Mouse (Mus musculus) ES-E14 (cell line): ENCODE data around the gene Rpap1. TPM values are rescaled to one million over a fixed set of nuclear protein-coding genes. Genes with fewer than 3 reads are reported as not detected.

Experiments used
- DNase-seq: peaks from one replicate; pipeline ENCODE4 v3.0.0-alpha.2; 2013; ENCODE audit warnings: low read depth, low spot score
- H3K27ac ChIP-seq: 2 replicates; pipeline ENCODE4 v1.5.1; 2012; ENCODE audit warnings: low read depth, mild to moderate bottlenecking, low read length, moderate library complexity, mixed read lengths; ENCODE audit not compliant: poor library complexity, insufficient read depth, severe bottlenecking
- H3K36me3 ChIP-seq: 2 replicates; pipeline ENCODE4 v1.6.1; 2012; ENCODE audit warnings: mild to moderate bottlenecking, low read length, moderate library complexity, mixed read lengths; ENCODE audit not compliant: control insufficient read depth, poor library complexity, insufficient read depth, severe bottlenecking
- H3K4me1 ChIP-seq, 2 experiments: fragments of 150-350 bp in 1 of 2; sonication (generic) in 1 of 2; 2 replicates each; pipeline ENCODE4 v1.6.1; 2012; ENCODE audit warnings: low read length in 2 of 2, mild to moderate bottlenecking in 1 of 2, mixed read lengths in 1 of 2; ENCODE audit not compliant: control insufficient read depth in 2 of 2, insufficient read depth in 2 of 2, poor library complexity in 1 of 2
- H3K4me3 ChIP-seq, 2 experiments: fragments of 150-350 bp in 1 of 2; sonication (generic) in 1 of 2; 2 replicates each; pipeline ENCODE4 v1.5.1; 2012; ENCODE audit warnings: low read length in 2 of 2, low read depth in 1 of 2, mild to moderate bottlenecking in 1 of 2, mixed read lengths in 1 of 2; ENCODE audit not compliant: insufficient read depth in 1 of 2, poor library complexity in 1 of 2, severe bottlenecking in 1 of 2
- H3K9ac ChIP-seq: 2 replicates; pipeline ENCODE4 v1.6.1; 2012; ENCODE audit warnings: low read depth, mild to moderate bottlenecking, low read length, mixed read lengths; ENCODE audit not compliant: poor library complexity, insufficient read depth, severe bottlenecking
- H3K9me3 ChIP-seq: fragments of 150-350 bp; sonication (generic); 2 replicates; pipeline ENCODE4 v1.6.1; 2012; ENCODE audit warnings: low read depth, mild to moderate bottlenecking, low read length; ENCODE audit not compliant: control insufficient read depth, insufficient read depth
- CHD2 ChIP-seq: IDR thresholded peaks from 2 replicates; pipeline ENCODE4 v1.6.1; 2014; ENCODE audit warnings: mild to moderate bottlenecking, low read depth, low read length, inconsistent platforms
- HCFC1 ChIP-seq: IDR thresholded peaks from 2 replicates; pipeline ENCODE4 v1.6.1; 2012; ENCODE audit warnings: low read length, inconsistent platforms, borderline replicate concordance; ENCODE audit not compliant: insufficient read depth
- MAFK ChIP-seq: IDR thresholded peaks from 2 replicates; pipeline ENCODE4 v1.6.1; 2014; ENCODE audit warnings: mild to moderate bottlenecking, low read depth, low read length, inconsistent platforms; ENCODE audit not compliant: insufficient read depth
- ZC3H11A ChIP-seq: IDR thresholded peaks from 2 replicates; pipeline ENCODE4 v1.6.1; 2012; ENCODE audit warnings: low read depth, mild to moderate bottlenecking, inconsistent platforms, low read length, borderline replicate concordance
- ZNF384 ChIP-seq: IDR thresholded peaks from 2 replicates; pipeline ENCODE4 v1.6.1; 2012; ENCODE audit warnings: low read depth, low read length, inconsistent platforms
- in situ Hi-C, 2 experiments: fragments of 600-800 bp; cut with MboI; formaldehyde crosslinking; loops; one replicate each; pipeline ENCODE4 v1.15.1; 2025; ENCODE audit warnings: low sequenced_read_pairs in 2 of 2, inconsistent platforms in 1 of 2; ENCODE audit not compliant: unreplicated experiment in 2 of 2
- total RNA-seq: library from RNA; depleted of rRNA; stranded (reverse); fragments of 300-350 nt; gene quantifications from 2 replicates; pipeline ENCODE4 v1.2.3, GENCODE M21; 2012

The Rpap1 gene
- total RNA-seq, 1 experiment = 46.6 TPM

GRCm38 (mm10) chr2:119818668-119819272, 31.4 kb upstream of the Rpap1 start:
- Histone ChIP-seq H3K4me3 (no peak overlapping the region), H3K36me3 (peaks cover 15% of the 10 kb centered on the region), H3K9me3 (no peaks in the 10 kb centered on the region), H3K4me1 (peaks cover 5 to 13% of the 10 kb centered on the region in 2 experiments; a peak in 3 of 4 replicates), H3K9ac (no peak overlapping the region; the same call in 1 of the 2 replicates), H3K27ac (no peak overlapping the region)
- DNase-seq = no peak
- in situ Hi-C loops = no loop called here
- TF ChIP-seq ZNF384 = no peak
- no peak for TF ChIP-seq CHD2
- no peak for TF ChIP-seq HCFC1
- TF ChIP-seq MAFK = no peak
- TF ChIP-seq ZC3H11A = no peak

GRCm38 (mm10) chr2:119817047-119817446, 29.7 kb upstream of the Rpap1 start:
- DNase-seq = no peak
- in situ Hi-C loops = no loop called here
- peaks cover 5 to 13% of the 10 kb centered on the region in 2 experiments; a peak in 3 of 4 replicates for H3K4me1 ChIP-seq
- H3K9ac ChIP-seq = no peak overlapping the region
- H3K9me3 ChIP-seq = no peaks in the 10 kb centered on the region
- H3K27ac ChIP-seq = no peak overlapping the region
- H3K4me3 ChIP-seq = no peak overlapping the region
- no peak for TF ChIP-seq ZC3H11A
- TF ChIP-seq ZNF384 = no peak
- no peak for TF ChIP-seq HCFC1
- no peak for TF ChIP-seq MAFK
- TF ChIP-seq CHD2 = no peak
- peaks cover 29% of the 10 kb centered on the region for H3K36me3 ChIP-seq

- TF ChIP-seq ZNF384 (no peak), MAFK (no peak), CHD2 (no peak), ZC3H11A (no peak), HCFC1 (no peak)
- H3K4me1 ChIP-seq = peaks cover 5 to 13% of the 10 kb centered on the region in 2 experiments; a peak in 3 of 4 replicates
Measured at GRCm38 (mm10) chr2:119816611-119817010, 29.3 kb upstream of the Rpap1 start.

GRCm38 (mm10) chr2:119814376-119814933, 27.1 kb upstream of the Rpap1 start:
- TF ChIP-seq CHD2 (no peak), ZNF384 (no peak), MAFK (no peak), ZC3H11A (no peak), HCFC1 (no peak)
- peaks cover 5 to 16% of the 10 kb centered on the region in 2 experiments; a peak in 3 of 4 replicates for H3K4me1 ChIP-seq
- in situ Hi-C loops = no loop called here
- no peak overlapping the region for H3K4me3 ChIP-seq
- H3K27ac ChIP-seq = no peak overlapping the region; the same call in 1 of the 2 replicates
- peaks cover 53% of the 10 kb centered on the region for H3K36me3 ChIP-seq
- no peak for DNase-seq
- H3K9ac ChIP-seq = no peak overlapping the region
- no peaks in the 10 kb centered on the region for H3K9me3 ChIP-seq

More at GRCm38 (mm10) chr2:119816611-119817010, 29.3 kb upstream of the Rpap1 start:
- no peak overlapping the region for H3K4me3 ChIP-seq
- no peaks in the 10 kb centered on the region for H3K9me3 ChIP-seq
- no peak overlapping the region for H3K27ac ChIP-seq
- H3K9ac ChIP-seq = no peak overlapping the region
- peaks cover 33% of the 10 kb centered on the region for H3K36me3 ChIP-seq
- no peak for DNase-seq
- in situ Hi-C loops = no loop called here
